22 mouse cellular contexts compared by ENCODE assay signal in the genomic region with DNA sequence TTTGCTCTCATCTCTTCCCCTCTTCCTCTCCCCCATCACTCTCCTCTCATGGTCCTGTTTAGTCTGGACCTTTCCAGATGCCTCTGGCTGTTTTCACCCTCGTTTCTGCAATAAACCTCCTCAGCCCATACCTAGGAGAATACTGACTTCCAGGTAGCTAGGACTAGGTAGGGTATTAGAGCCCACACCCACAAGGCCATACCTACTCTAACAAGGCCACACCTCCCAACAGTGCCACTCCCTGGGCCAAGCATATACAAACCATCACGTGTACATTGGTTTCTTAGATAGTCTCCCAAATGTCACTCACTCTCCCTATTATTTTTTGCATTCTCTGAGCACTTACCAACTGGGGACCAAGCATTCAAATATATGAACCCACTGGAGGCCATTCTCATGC. TPM values are rescaled to one million over a fixed set of nuclear protein-coding genes. Genes with fewer than 3 reads are reported as not detected.
DNase-seq lines count a peak whose midpoint lies in the region; ATAC-seq and TF ChIP-seq lines count a peak whose summit lies in the region.
"Had no signal": no experiment of that assay in that cellular context is flagged by ENCODE, and none has a peak within 500 bp of the region (broad histone marks: within the 10 kb centered on the region; RNA-seq: fewer than 3 reads in every experiment).

No protein-coding gene starts in this region.

- H3K27ac ChIP-seq in intestine, embryonic 15.5 days, result no peak overlapping the region
- no peak overlapping the region for H3K27ac ChIP-seq in intestine, postnatal 0 days (ENCODE audit: low read depth, low read length)
- no peak overlapping the region for H3K27ac ChIP-seq in stomach, embryonic 14.5 days (ENCODE audit: low read length)
- no peak overlapping the region for H3K27ac ChIP-seq in stomach, postnatal 0 days (replicated peaks)
- H3K27ac ChIP-seq in intestine, embryonic 16.5 days (ENCODE audit: low read length), result no peak overlapping the region
- no peak overlapping the region for H3K27ac ChIP-seq in kidney, embryonic 15.5 days

- intact Hi-C loops in heart, postnatal 14 days (cut with DNase I), result no loop called here

- no peaks in the 10 kb centered on the region for H3K9me3 ChIP-seq in intestine, embryonic 15.5 days
- H3K9me3 ChIP-seq in intestine, postnatal 0 days (ENCODE audit: control insufficient read depth), result no peaks in the 10 kb centered on the region
- H3K9me3 ChIP-seq in stomach, embryonic 14.5 days (ENCODE audit: control insufficient read depth, low read depth, low read length), result no peaks in the 10 kb centered on the region
- no peaks in the 10 kb centered on the region for H3K9me3 ChIP-seq in stomach, postnatal 0 days (ENCODE audit: control insufficient read depth, low read length)
- H3K9me3 ChIP-seq in intestine, embryonic 16.5 days (ENCODE audit: control insufficient read depth, low read length), result no peaks in the 10 kb centered on the region
- no peaks in the 10 kb centered on the region for H3K9me3 ChIP-seq in kidney, embryonic 15.5 days (replicated peaks)
- H3K9me3 ChIP-seq: G1E had no signal

- H3K9ac ChIP-seq in intestine, embryonic 15.5 days, result no peak overlapping the region
- H3K9ac ChIP-seq in intestine, postnatal 0 days (ENCODE audit: low read depth, low read length), result no peak overlapping the region
- H3K9ac ChIP-seq in stomach, embryonic 14.5 days (replicated peaks; ENCODE audit: low read depth, low read length), result no peak overlapping the region
- H3K9ac ChIP-seq in stomach, postnatal 0 days (ENCODE audit: low read length), result no peak overlapping the region
- no peak overlapping the region for H3K9ac ChIP-seq in intestine, embryonic 16.5 days (ENCODE audit: low read depth, low read length)
- H3K9ac ChIP-seq in kidney, embryonic 15.5 days, result no peak overlapping the region

- H3K36me3 ChIP-seq in intestine, embryonic 15.5 days, result no peaks in the 10 kb centered on the region
- no peaks in the 10 kb centered on the region for H3K36me3 ChIP-seq in intestine, postnatal 0 days (ENCODE audit: control insufficient read depth, insufficient read depth)
- no peaks in the 10 kb centered on the region for H3K36me3 ChIP-seq in stomach, embryonic 14.5 days (ENCODE audit: control insufficient read depth, insufficient read depth, low read length)
- H3K36me3 ChIP-seq in stomach, postnatal 0 days (ENCODE audit: control insufficient read depth, insufficient read depth, low read length), result no peaks in the 10 kb centered on the region
- H3K36me3 ChIP-seq in intestine, embryonic 16.5 days (ENCODE audit: control insufficient read depth, insufficient read depth, low read length), result no peaks in the 10 kb centered on the region
- H3K36me3 ChIP-seq in kidney, embryonic 15.5 days, result no peaks in the 10 kb centered on the region
- H3K36me3 ChIP-seq: G1E had no signal

- 47% methylated on average over 2 of the region's 2 CpGs for WGBS in intestine, embryonic 15.5 days
- WGBS in intestine, postnatal 0 days, result 28% methylated on average over 2 of the region's 2 CpGs
- WGBS in stomach, embryonic 14.5 days, result 50% methylated on average over 2 of the region's 2 CpGs
- 45% methylated on average over 2 of the region's 2 CpGs for WGBS in stomach, postnatal 0 days
- WGBS in intestine, embryonic 16.5 days, result 58% methylated on average over 2 of the region's 2 CpGs
- WGBS in kidney, embryonic 15.5 days, result 67% methylated on average over 2 of the region's 2 CpGs

- no peaks in the 10 kb centered on the region for H3K27me3 ChIP-seq in intestine, embryonic 15.5 days (replicated peaks)
- no peaks in the 10 kb centered on the region for H3K27me3 ChIP-seq in intestine, postnatal 0 days (replicated peaks; ENCODE audit: control insufficient read depth, insufficient read depth, low read length)
- no peaks in the 10 kb centered on the region for H3K27me3 ChIP-seq in stomach, embryonic 14.5 days (ENCODE audit: control insufficient read depth, insufficient read depth, low read length)
- H3K27me3 ChIP-seq in stomach, postnatal 0 days (ENCODE audit: control insufficient read depth, insufficient read depth, low read length), result no peaks in the 10 kb centered on the region
- H3K27me3 ChIP-seq in intestine, embryonic 16.5 days (replicated peaks; ENCODE audit: control insufficient read depth, insufficient read depth, low read length), result no peaks in the 10 kb centered on the region
- H3K27me3 ChIP-seq in kidney, embryonic 15.5 days, result no peaks in the 10 kb centered on the region
- H3K27me3 ChIP-seq: CH12.LX, Patski had no signal

- no peak overlapping the region for H3K4me2 ChIP-seq in intestine, embryonic 15.5 days (replicated peaks)
- H3K4me2 ChIP-seq in intestine, postnatal 0 days (replicated peaks; ENCODE audit: low read depth), result no peak overlapping the region
- no peak overlapping the region for H3K4me2 ChIP-seq in stomach, embryonic 14.5 days (replicated peaks; ENCODE audit: low read depth, low read length)
- H3K4me2 ChIP-seq in stomach, postnatal 0 days (replicated peaks; ENCODE audit: low read depth), result no peak overlapping the region
- no peak overlapping the region for H3K4me2 ChIP-seq in intestine, embryonic 16.5 days (ENCODE audit: low read depth, low read length)
- no peak overlapping the region for H3K4me2 ChIP-seq in kidney, embryonic 15.5 days

- TF ChIP-seq EP300 in stomach, postnatal 0 days (optimal IDR thresholded peaks at IDR 0.05), result no peak

- H3K4me1 ChIP-seq in intestine, embryonic 15.5 days (replicated peaks), result no peaks in the 10 kb centered on the region
- H3K4me1 ChIP-seq in intestine, postnatal 0 days (replicated peaks; ENCODE audit: control insufficient read depth, insufficient read depth, low read length), result no peaks in the 10 kb centered on the region; the same call in 1 of the 2 replicates
- H3K4me1 ChIP-seq in stomach, embryonic 14.5 days (ENCODE audit: control insufficient read depth, insufficient read depth, low read length), result no peaks in the 10 kb centered on the region
- no peaks in the 10 kb centered on the region for H3K4me1 ChIP-seq in stomach, postnatal 0 days (replicated peaks; ENCODE audit: control insufficient read depth, insufficient read depth)
- no peaks in the 10 kb centered on the region for H3K4me1 ChIP-seq in intestine, embryonic 16.5 days (ENCODE audit: control insufficient read depth, insufficient read depth, low read length)
- no peaks in the 10 kb centered on the region for H3K4me1 ChIP-seq in kidney, embryonic 15.5 days

- peak; percentile 60; the same call in 1 of the 2 replicates for ATAC-seq in intestine, embryonic 15.5 days
- ATAC-seq in intestine, postnatal 0 days, result no peak
- peak; percentile 37; the same call in 1 of the 2 replicates for ATAC-seq in stomach, embryonic 14.5 days (ENCODE audit: insufficient number of reproducible peaks, insufficient read depth, low FRiP score, low read depth)
- ATAC-seq in stomach, postnatal 0 days (ENCODE audit: low FRiP score, low TSS enrichment), result no peak
- peak; percentile 58; the same call in 1 of the 2 replicates for ATAC-seq in intestine, embryonic 16.5 days
- no peak for ATAC-seq in kidney, embryonic 15.5 days (replicated peaks; ENCODE audit: low FRiP score)
- ATAC-seq: activated CD4-positive, CD25-positive, alpha-beta regulatory T cell, adult 4 months; CD4-positive, CD25-positive, alpha-beta regulatory T cell, adult 4 months; Patski had no signal

- H3K4me3 ChIP-seq in intestine, embryonic 15.5 days (replicated peaks), result no peak overlapping the region
- H3K4me3 ChIP-seq in intestine, postnatal 0 days (ENCODE audit: low read depth, low read length), result no peak overlapping the region
- H3K4me3 ChIP-seq in stomach, embryonic 14.5 days (ENCODE audit: low read depth, low read length), result no peak overlapping the region
- H3K4me3 ChIP-seq in stomach, postnatal 0 days (ENCODE audit: low read depth, low read length), result no peak overlapping the region
- no peak overlapping the region for H3K4me3 ChIP-seq in intestine, embryonic 16.5 days (ENCODE audit: low read length)
- H3K4me3 ChIP-seq in kidney, embryonic 15.5 days (replicated peaks), result no peak overlapping the region

- DNase-seq in heart, adult 11 months, result peak; percentile 45
- DNase-seq in heart, postnatal 14 days, result no peak
- DNase-seq in stomach, postnatal 0 days (ENCODE audit: low spot score), result no peak
- DNase-seq: adrenal gland, adult 2 months; adrenal gland, adult 8-10 months; adrenal gland, postnatal 10 days; adrenal gland, postnatal 14 days; adrenal gland, postnatal 25 days; adrenal gland, postnatal 36 days; B cell, adult 2 months; cerebellum, adult 11 months; cerebellum, adult 11-12 months had no signal

- no peak for TF ChIP-seq CTCF in intestine, postnatal 0 days (IDR thresholded peaks at IDR 0.05; ENCODE audit: low read depth)
- no peak for TF ChIP-seq CTCF in stomach, postnatal 0 days (IDR thresholded peaks at IDR 0.05; ENCODE audit: low read depth)

RNA-seq across cellular contexts. Expression of gene Rc3h1, which starts 21.2 kb away (rescaled TPM):
- 10 to 100 TPM; 48.0 to 48.5 TPM for total RNA-seq in heart, postnatal 14 days (2021)
- polyA plus RNA-seq in intestine, embryonic 15.5 days (2015; fragmentation: Nextera tagmentation; extraction: Ambion mirVana), result 7.5 and 8.0 TPM in 2 replicates
- 3.8 and 4.0 TPM in 2 replicates for polyA plus RNA-seq in intestine, postnatal 0 days (2015; fragmentation: Nextera tagmentation; extraction: Ambion mirVana)
- polyA plus RNA-seq in stomach, embryonic 14.5 days (2014; fragmentation: Nextera tagmentation; extraction: Ambion mirVana), result 14.5 and 15.0 TPM in 2 replicates
- 3.7 and 4.2 TPM in 2 replicates for polyA plus RNA-seq in stomach, postnatal 0 days (2015; fragmentation: Nextera tagmentation; extraction: Ambion mirVana)
- polyA plus RNA-seq in intestine, embryonic 16.5 days (2015; fragmentation: Nextera tagmentation; extraction: Ambion mirVana), result 4.9 and 5.1 TPM in 2 replicates
- 7.4 TPM in 2 replicates for polyA plus RNA-seq in kidney, embryonic 15.5 days (2015; fragmentation: Nextera tagmentation; extraction: Ambion mirVana)

Comparison
In these comparisons a context has a peak if more than half of its experiments do, and no peak if none do; other contexts are left out.
1. ATAC-seq: peak in intestine, embryonic 15.5 days (single experiment), stomach, embryonic 14.5 days (single experiment) and intestine, embryonic 16.5 days (single experiment); none in intestine, postnatal 0 days (single experiment), stomach, postnatal 0 days (single experiment) and kidney, embryonic 15.5 days (single experiment).